Mouse (Mus musculus): ENCODE measurements around the gene Zcchc17. TPM values are rescaled to one million over a fixed set of nuclear protein-coding genes. Genes with fewer than 3 reads are reported as not detected.

The Zcchc17 gene
- polyA plus RNA-seq, 1 experiment from 2014 or later: 77.0 TPM

- DNase-seq (ENCODE audit: low spot score): no peak
- Histone ChIP-seq H3K36me3 (ENCODE audit: control insufficient read depth, insufficient read depth, low read length) (peaks cover 4% of the 10 kb centered on the region), H3K9ac (ENCODE audit: low read length) (no peak overlapping the region)
These were observed 36.1 kb downstream of the Zcchc17 start for GRCm38 (mm10) chr4:130323607-130324006.

GRCm38 (mm10) chr4:130323165-130323564 lies 36.6 kb downstream of the Zcchc17 start:
- Histone ChIP-seq H3K9me3 (ENCODE audit: control insufficient read depth, low read length) (no peaks in the 10 kb centered on the region), H3K27me3 (ENCODE audit: control insufficient read depth, insufficient read depth, low read length) (no peaks in the 10 kb centered on the region), H3K4me3 (ENCODE audit: low read depth, low read length) (no peak overlapping the region), H3K36me3 (ENCODE audit: control insufficient read depth, insufficient read depth, low read length) (peaks cover 4% of the 10 kb centered on the region), H3K27ac (ENCODE audit: low read depth, low read length) (no peak overlapping the region), H3K4me2 (ENCODE audit: low read depth, low read length, severe bottlenecking) (no peak overlapping the region), H3K4me1 (replicated peaks; ENCODE audit: control insufficient read depth, insufficient read depth, low read length) (no peaks in the 10 kb centered on the region), H3K9ac (ENCODE audit: low read length) (no peak overlapping the region)
- no peak for DNase-seq (ENCODE audit: low spot score)
- ATAC-seq (replicated peaks; ENCODE audit: low FRiP score): no peak
- WGBS: 100% methylated on average over 1 of the region's 1 CpGs

More at GRCm38 (mm10) chr4:130323607-130324006, 36.1 kb downstream of the Zcchc17 start:
- 93% methylated on average over 5 of the region's 5 CpGs for WGBS
- no peak for ATAC-seq (replicated peaks; ENCODE audit: low FRiP score)
- Histone ChIP-seq H3K4me3 (ENCODE audit: low read depth, low read length) (no peak overlapping the region), H3K27ac (ENCODE audit: low read depth, low read length) (no peak overlapping the region), H3K27me3 (ENCODE audit: control insufficient read depth, insufficient read depth, low read length) (no peaks in the 10 kb centered on the region), H3K9me3 (ENCODE audit: control insufficient read depth, low read length) (no peaks in the 10 kb centered on the region), H3K4me2 (ENCODE audit: low read depth, low read length, severe bottlenecking) (no peak overlapping the region), H3K4me1 (replicated peaks; ENCODE audit: control insufficient read depth, insufficient read depth, low read length) (no peaks in the 10 kb centered on the region)

GRCm38 (mm10) chr4:130322567-130322966 lies 37.2 kb downstream of the Zcchc17 start:
- H3K4me2 ChIP-seq (ENCODE audit: low read depth, low read length, severe bottlenecking): no peak overlapping the region
- no peak for ATAC-seq (replicated peaks; ENCODE audit: low FRiP score)
- no peak overlapping the region for H3K4me3 ChIP-seq (ENCODE audit: low read depth, low read length)
- no peak overlapping the region for H3K9ac ChIP-seq (ENCODE audit: low read length)
- H3K27me3 ChIP-seq (ENCODE audit: control insufficient read depth, insufficient read depth, low read length): no peaks in the 10 kb centered on the region
- no peaks in the 10 kb centered on the region for H3K4me1 ChIP-seq (replicated peaks; ENCODE audit: control insufficient read depth, insufficient read depth, low read length)
- H3K9me3 ChIP-seq (ENCODE audit: control insufficient read depth, low read length): no peaks in the 10 kb centered on the region
- peaks cover 4% of the 10 kb centered on the region for H3K36me3 ChIP-seq (ENCODE audit: control insufficient read depth, insufficient read depth, low read length)
- no peak overlapping the region for H3K27ac ChIP-seq (ENCODE audit: low read depth, low read length)
- DNase-seq (ENCODE audit: low spot score): no peak
- 92% methylated on average over 7 of the region's 7 CpGs for WGBS

- WGBS: 93% methylated on average over 7 of the region's 7 CpGs
- H3K36me3 ChIP-seq (ENCODE audit: control insufficient read depth, insufficient read depth, low read length): peaks cover 4% of the 10 kb centered on the region
- ATAC-seq (replicated peaks; ENCODE audit: low FRiP score): no peak
These were observed 38.1 kb downstream of the Zcchc17 start for GRCm38 (mm10) chr4:130321640-130322039.

GRCm38 (mm10) chr4:130319564-130319963 lies 40.2 kb downstream of the Zcchc17 start:
- WGBS: 86% methylated on average over 7 of the region's 7 CpGs
- ATAC-seq (replicated peaks; ENCODE audit: low FRiP score) (no peak), DNase-seq (ENCODE audit: low spot score) (no peak)
- Histone ChIP-seq H3K4me3 (ENCODE audit: low read depth, low read length) (no peak overlapping the region), H3K9ac (ENCODE audit: low read length) (no peak overlapping the region), H3K27me3 (ENCODE audit: control insufficient read depth, insufficient read depth, low read length) (no peaks in the 10 kb centered on the region), H3K27ac (ENCODE audit: low read depth, low read length) (no peak overlapping the region), H3K9me3 (ENCODE audit: control insufficient read depth, low read length) (no peaks in the 10 kb centered on the region), H3K4me1 (replicated peaks; ENCODE audit: control insufficient read depth, insufficient read depth, low read length) (no peaks in the 10 kb centered on the region), H3K36me3 (ENCODE audit: control insufficient read depth, insufficient read depth, low read length) (no peaks in the 10 kb centered on the region), H3K4me2 (ENCODE audit: low read depth, low read length, severe bottlenecking) (no peak overlapping the region)

More at GRCm38 (mm10) chr4:130321640-130322039, 38.1 kb downstream of the Zcchc17 start:
- Histone ChIP-seq H3K27ac (ENCODE audit: low read depth, low read length) (no peak overlapping the region), H3K9me3 (ENCODE audit: control insufficient read depth, low read length) (no peaks in the 10 kb centered on the region), H3K27me3 (ENCODE audit: control insufficient read depth, insufficient read depth, low read length) (no peaks in the 10 kb centered on the region), H3K9ac (ENCODE audit: low read length) (no peak overlapping the region), H3K4me2 (ENCODE audit: low read depth, low read length, severe bottlenecking) (no peak overlapping the region), H3K4me1 (replicated peaks; ENCODE audit: control insufficient read depth, insufficient read depth, low read length) (no peaks in the 10 kb centered on the region), H3K4me3 (ENCODE audit: low read depth, low read length) (no peak overlapping the region)
- no peak for DNase-seq (ENCODE audit: low spot score)

- no peaks in the 10 kb centered on the region for H3K9me3 ChIP-seq (ENCODE audit: control insufficient read depth, low read length)
- H3K4me1 ChIP-seq (replicated peaks; ENCODE audit: control insufficient read depth, insufficient read depth, low read length): no peaks in the 10 kb centered on the region
- DNase-seq (ENCODE audit: low spot score): no peak
- 72% methylated on average over 3 of the region's 3 CpGs for WGBS
- H3K4me3 ChIP-seq (ENCODE audit: low read depth, low read length): no peak overlapping the region
- ATAC-seq (replicated peaks; ENCODE audit: low FRiP score): no peak
- H3K27me3 ChIP-seq (ENCODE audit: control insufficient read depth, insufficient read depth, low read length): no peaks in the 10 kb centered on the region
- no peak overlapping the region for H3K4me2 ChIP-seq (ENCODE audit: low read depth, low read length, severe bottlenecking)
- no peak overlapping the region for H3K9ac ChIP-seq (ENCODE audit: low read length)
- no peaks in the 10 kb centered on the region for H3K36me3 ChIP-seq (ENCODE audit: control insufficient read depth, insufficient read depth, low read length)
- H3K27ac ChIP-seq (ENCODE audit: low read depth, low read length): no peak overlapping the region
These were observed 41.6 kb downstream of the Zcchc17 start for GRCm38 (mm10) chr4:130318122-130318521.

- H3K9ac ChIP-seq (ENCODE audit: low read length): no peak overlapping the region
- H3K4me1 ChIP-seq (replicated peaks; ENCODE audit: control insufficient read depth, insufficient read depth, low read length): no peaks in the 10 kb centered on the region
- no peaks in the 10 kb centered on the region for H3K36me3 ChIP-seq (ENCODE audit: control insufficient read depth, insufficient read depth, low read length)
- H3K9me3 ChIP-seq (ENCODE audit: control insufficient read depth, low read length): no peaks in the 10 kb centered on the region
- no peaks in the 10 kb centered on the region for H3K27me3 ChIP-seq (ENCODE audit: control insufficient read depth, insufficient read depth, low read length)
- H3K4me3 ChIP-seq (ENCODE audit: low read depth, low read length): no peak overlapping the region
- no peak overlapping the region for H3K4me2 ChIP-seq (ENCODE audit: low read depth, low read length, severe bottlenecking)
- no peak for DNase-seq (ENCODE audit: low spot score)
- WGBS: 84% methylated on average over 10 of the region's 10 CpGs
- H3K27ac ChIP-seq (ENCODE audit: low read depth, low read length): no peak overlapping the region
- no peak for ATAC-seq (replicated peaks; ENCODE audit: low FRiP score)
These were observed 43.1 kb downstream of the Zcchc17 start for GRCm38 (mm10) chr4:130316691-130317090.

GRCm38 (mm10) chr4:130315771-130316527 lies 43.8 kb downstream of the Zcchc17 start:
- no peak for ATAC-seq (replicated peaks; ENCODE audit: low FRiP score)
- Histone ChIP-seq H3K4me2 (ENCODE audit: low read depth, low read length, severe bottlenecking) (no peak overlapping the region), H3K36me3 (ENCODE audit: control insufficient read depth, insufficient read depth, low read length) (no peaks in the 10 kb centered on the region), H3K4me3 (ENCODE audit: low read depth, low read length) (no peak overlapping the region), H3K4me1 (replicated peaks; ENCODE audit: control insufficient read depth, insufficient read depth, low read length) (no peaks in the 10 kb centered on the region), H3K9ac (ENCODE audit: low read length) (no peak overlapping the region), H3K27ac (ENCODE audit: low read depth, low read length) (no peak overlapping the region), H3K9me3 (ENCODE audit: control insufficient read depth, low read length) (no peaks in the 10 kb centered on the region), H3K27me3 (ENCODE audit: control insufficient read depth, insufficient read depth, low read length) (no peaks in the 10 kb centered on the region)
- 79% methylated on average over 13 of the region's 13 CpGs for WGBS
- no peak for DNase-seq (ENCODE audit: low spot score)

- no peak overlapping the region for H3K4me3 ChIP-seq (ENCODE audit: low read depth, low read length)
- H3K9me3 ChIP-seq (ENCODE audit: control insufficient read depth, low read length): no peaks in the 10 kb centered on the region
- no peak overlapping the region for H3K9ac ChIP-seq (ENCODE audit: low read length)
- no peak overlapping the region for H3K27ac ChIP-seq (ENCODE audit: low read depth, low read length)
- H3K36me3 ChIP-seq (ENCODE audit: control insufficient read depth, insufficient read depth, low read length): no peaks in the 10 kb centered on the region
- ATAC-seq (replicated peaks; ENCODE audit: low FRiP score) (no peak), DNase-seq (ENCODE audit: low spot score) (no peak)
- H3K4me2 ChIP-seq (ENCODE audit: low read depth, low read length, severe bottlenecking): no peak overlapping the region
- WGBS: 90% methylated on average over 4 of the region's 4 CpGs
- peaks cover 14% of the 10 kb centered on the region for H3K27me3 ChIP-seq (ENCODE audit: control insufficient read depth, insufficient read depth, low read length)
- H3K4me1 ChIP-seq (replicated peaks; ENCODE audit: control insufficient read depth, insufficient read depth, low read length): 0 out of 2 replicates have a peak, but pooled peaks cover 3% of the 10 kb centered on the region
These were observed 46.2 kb downstream of the Zcchc17 start for GRCm38 (mm10) chr4:130313552-130313951.
